Mouse (Mus musculus): ENCODE measurements around the gene Fgfr2.

The Fgfr2 gene

GRCm38 (mm10) chr7:130965396-130965795, 2157.8 kb downstream of the Fgfr2 start:
- DNase-seq (ENCODE audit: low read depth, low spot score) = no peak

- DNase-seq (ENCODE audit: low read depth, low spot score) = no peak
Measured at GRCm38 (mm10) chr7:130964686-130965085, 2158.5 kb downstream of the Fgfr2 start.

GRCm38 (mm10) chr7:130961429-130961828, 2161.7 kb downstream of the Fgfr2 start:
- no peak for DNase-seq (ENCODE audit: low read depth, low spot score)

GRCm38 (mm10) chr7:130959868-130960267, 2163.3 kb downstream of the Fgfr2 start:
- DNase-seq (ENCODE audit: low read depth, low spot score) = no peak

GRCm38 (mm10) chr7:130958551-130958950, 2164.6 kb downstream of the Fgfr2 start:
- no peak for DNase-seq (ENCODE audit: low read depth, low spot score)

- DNase-seq (ENCODE audit: low read depth, low spot score) = no peak
Measured at GRCm38 (mm10) chr7:130954177-130954601, 2169.0 kb downstream of the Fgfr2 start.

GRCm38 (mm10) chr7:130953376-130953775, 2169.8 kb downstream of the Fgfr2 start:
- DNase-seq (ENCODE audit: low read depth, low spot score) = no peak

- no peak for DNase-seq (ENCODE audit: low read depth, low spot score)
Measured at GRCm38 (mm10) chr7:130951004-130951403, 2172.1 kb downstream of the Fgfr2 start.

GRCm38 (mm10) chr7:130950482-130950881, 2172.7 kb downstream of the Fgfr2 start:
- no peak for DNase-seq (ENCODE audit: low read depth, low spot score)

GRCm38 (mm10) chr7:130949331-130949751, 2173.8 kb downstream of the Fgfr2 start:
- peak; percentile 83 for DNase-seq (ENCODE audit: low read depth, low spot score)

- no peak for DNase-seq (ENCODE audit: low read depth, low spot score)
Measured at GRCm38 (mm10) chr7:130948563-130949208, 2174.5 kb downstream of the Fgfr2 start.

- DNase-seq (ENCODE audit: low read depth, low spot score) = no peak
Measured at GRCm38 (mm10) chr7:130946303-130946702, 2176.8 kb downstream of the Fgfr2 start.

- DNase-seq (ENCODE audit: low read depth, low spot score) = peak; percentile 82
Measured at GRCm38 (mm10) chr7:130945730-130946129, 2177.4 kb downstream of the Fgfr2 start.

- DNase-seq (ENCODE audit: low read depth, low spot score) = no peak
Measured at GRCm38 (mm10) chr7:130944766-130945475, 2178.2 kb downstream of the Fgfr2 start.

- DNase-seq (ENCODE audit: low read depth, low spot score) = no peak
Measured at GRCm38 (mm10) chr7:130943280-130943895, 2179.8 kb downstream of the Fgfr2 start.

- no peak for DNase-seq (ENCODE audit: low read depth, low spot score)
Measured at GRCm38 (mm10) chr7:130940733-130941132, 2182.4 kb downstream of the Fgfr2 start.

- no peak for DNase-seq (ENCODE audit: low read depth, low spot score)
Measured at GRCm38 (mm10) chr7:130938896-130939295, 2184.3 kb downstream of the Fgfr2 start.

- peak; percentile 54 for DNase-seq (ENCODE audit: low read depth, low spot score)
Measured at GRCm38 (mm10) chr7:130938005-130938404, 2185.1 kb downstream of the Fgfr2 start.

- no peak for DNase-seq (ENCODE audit: low read depth, low spot score)
Measured at GRCm38 (mm10) chr7:130937266-130937841, 2185.8 kb downstream of the Fgfr2 start.

GRCm38 (mm10) chr7:130936472-130936951, 2186.6 kb downstream of the Fgfr2 start:
- DNase-seq (ENCODE audit: low read depth, low spot score) = no peak

- peak; percentile 48 for DNase-seq (ENCODE audit: low read depth, low spot score)
Measured at GRCm38 (mm10) chr7:130935793-130936471, 2187.2 kb downstream of the Fgfr2 start, which contains the start of gene Htra1. Gene Htra1 (plus strand): TSS chr7:130936111.

- no peak for DNase-seq (ENCODE audit: low read depth, low spot score)
Measured at GRCm38 (mm10) chr7:130935421-130935792, 2187.7 kb downstream of the Fgfr2 start.

Data from ES-CJ7 (cell line).